In the genomic region with DNA sequence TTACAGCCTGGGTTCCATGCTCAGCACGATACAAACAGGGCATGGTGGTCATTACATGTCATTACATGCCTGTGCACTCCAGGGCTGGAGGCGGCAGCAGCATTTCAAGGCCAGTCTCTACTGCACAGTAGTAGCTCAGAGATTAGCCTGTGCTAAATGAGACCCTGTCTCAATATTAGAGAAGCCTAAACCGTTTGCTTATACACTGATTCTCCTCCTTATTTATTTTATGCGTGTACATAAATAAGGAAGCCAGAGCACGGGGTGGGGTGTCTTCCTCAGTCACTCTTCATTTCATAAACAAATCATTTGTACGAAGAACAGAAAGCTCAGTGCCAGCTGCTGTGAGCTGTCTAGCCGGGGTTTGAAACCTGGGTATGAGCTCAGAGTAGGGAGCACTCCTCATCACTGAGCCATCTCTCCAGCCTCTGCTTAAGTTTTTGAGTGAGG, we compare ENCODE assay signal across 16 mouse cellular contexts.
A peak's percentile ranks its signal among the peaks of the same experiment; 100 is the strongest.
DNase-seq lines count a peak whose midpoint lies in the region; ATAC-seq and TF ChIP-seq lines count a peak whose summit lies in the region.
"Had no signal": no experiment of that assay in that cellular context is flagged by ENCODE, and none has a peak within 500 bp of the region (broad histone marks: within the 10 kb centered on the region; RNA-seq: fewer than 3 reads in every experiment).

No protein-coding gene starts in this region.

- H3K79me2 ChIP-seq in CH12.LX (replicated peaks; ENCODE audit: control insufficient read depth, extremely low read depth, insufficient read depth, poor library complexity, severe bottlenecking), result no peaks in the 10 kb centered on the region

- H3K4me3 ChIP-seq in intestine, embryonic 16.5 days (ENCODE audit: low read length), result no peak overlapping the region
- no peak overlapping the region for H3K4me3 ChIP-seq in intestine, embryonic 15.5 days (replicated peaks)
- no peak overlapping the region for H3K4me3 ChIP-seq in CH12.LX (replicated peaks in 1 of 3; ENCODE audit: low read depth in 2 of 3, low read length in 2 of 3, poor library complexity in 1 of 3)
- H3K4me3 ChIP-seq: embryonic facial prominence, embryonic 13.5 days; kidney, embryonic 15.5 days had no signal

- H3K9ac ChIP-seq in intestine, embryonic 16.5 days (ENCODE audit: low read depth, low read length), result no peak overlapping the region
- H3K9ac ChIP-seq in intestine, embryonic 15.5 days, result no peak overlapping the region
- H3K9ac ChIP-seq in CH12.LX (ENCODE audit: insufficient read depth, low read depth), result no peak overlapping the region
- H3K9ac ChIP-seq: embryonic facial prominence, embryonic 13.5 days; hindbrain, embryonic 14.5 days; kidney, embryonic 15.5 days had no signal

- 0 out of 2 replicates have a peak overlapping the region, but pooled peaks have one; percentile 16 for H3K27ac ChIP-seq in intestine, embryonic 16.5 days (ENCODE audit: low read length)
- no peak overlapping the region for H3K27ac ChIP-seq in intestine, embryonic 15.5 days
- no peak overlapping the region for H3K27ac ChIP-seq in CH12.LX (ENCODE audit: insufficient read depth, low read depth)
- H3K27ac ChIP-seq: embryonic facial prominence, embryonic 13.5 days; hindbrain, embryonic 14.5 days; kidney, embryonic 15.5 days had no signal

- in situ Hi-C loops in CH12.LX (cut with MboI; ENCODE audit: low pct_ligation_motif_present, low pct_unique_long_range_greater_than_20kb, low sequenced_read_pairs), result no loop called here

- dilution Hi-C loops in CH12.LX (cut with MboI; ENCODE audit: extremely low pct_ligation_motif_present, extremely low pct_unique_long_range_greater_than_20kb, low sequenced_read_pairs), result no loop called here

- no peaks in the 10 kb centered on the region for H3K36me3 ChIP-seq in intestine, embryonic 16.5 days (ENCODE audit: control insufficient read depth, insufficient read depth, low read length)
- H3K36me3 ChIP-seq in intestine, embryonic 15.5 days, result no peaks in the 10 kb centered on the region
- peaks cover 9 to 59% of the 10 kb centered on the region in 2 experiments for H3K36me3 ChIP-seq in CH12.LX (replicated peaks in 1 of 2; ENCODE audit: control insufficient read depth in 1 of 2, insufficient read depth in 1 of 2, low read length in 1 of 2)

- ATAC-seq in intestine, embryonic 16.5 days, result peak; percentile 40; the same call in 1 of the 2 replicates
- no peak for ATAC-seq in intestine, embryonic 15.5 days
- peak; percentile 48 for ATAC-seq in granulocyte monocyte progenitor cell, adult 5-6 weeks (replicated peaks; ENCODE audit: poor library complexity, severe bottlenecking)

- no peak for TF ChIP-seq EP300 in CH12.LX (IDR thresholded peaks at IDR 0.05; ENCODE audit: low read length)

- no peak for TF ChIP-seq RAD21 in CH12.LX (IDR thresholded peaks at IDR 0.05; ENCODE audit: low read depth, low read length)

- WGBS in intestine, embryonic 16.5 days, result 42% methylated on average over 7 of the region's 7 CpGs
- WGBS in intestine, embryonic 15.5 days, result 46% methylated on average over 7 of the region's 7 CpGs

- DNase-seq in CH12.LX (ENCODE audit: extremely low read depth), result peak; percentile 24
- peak; percentile 80 for DNase-seq in lung, postnatal 36 days
- no peak for DNase-seq in frontal cortex, postnatal 25 days (ENCODE audit: low spot score in 2 of 2)
- DNase-seq in thymus, adult 18-20 months, result no peak
- no peak for DNase-seq in urinary bladder, postnatal 4 days (ENCODE audit: low spot score in 2 of 2)
- DNase-seq: cerebellum, adult 11-12 months; gastrocnemius, postnatal 14 days; layer of hippocampus, adult 9-11 months; right cerebral cortex, postnatal 25 days; thymus, postnatal 14 days had no signal

- no peaks in the 10 kb centered on the region for H3K9me3 ChIP-seq in intestine, embryonic 16.5 days (ENCODE audit: control insufficient read depth, low read length)
- no peaks in the 10 kb centered on the region for H3K9me3 ChIP-seq in intestine, embryonic 15.5 days
- H3K9me3 ChIP-seq in CH12.LX (replicated peaks; ENCODE audit: low read length), result no peaks in the 10 kb centered on the region
- H3K9me3 ChIP-seq: embryonic facial prominence, embryonic 13.5 days; kidney, embryonic 15.5 days had no signal

- H3K4me2 ChIP-seq in intestine, embryonic 16.5 days (ENCODE audit: low read depth, low read length), result no peak overlapping the region
- H3K4me2 ChIP-seq in intestine, embryonic 15.5 days (replicated peaks), result no peak overlapping the region
- no peak overlapping the region for H3K4me2 ChIP-seq in CH12.LX (ENCODE audit: insufficient read depth, low read depth, poor library complexity, severe bottlenecking)
- H3K4me2 ChIP-seq: embryonic facial prominence, embryonic 13.5 days; hindbrain, embryonic 14.5 days; kidney, embryonic 15.5 days had no signal

- H3K4me1 ChIP-seq in intestine, embryonic 16.5 days (ENCODE audit: control insufficient read depth, insufficient read depth, low read length), result no peaks in the 10 kb centered on the region
- H3K4me1 ChIP-seq in intestine, embryonic 15.5 days (replicated peaks), result 0 out of 2 replicates have a peak, but pooled peaks cover 5% of the 10 kb centered on the region
- peaks cover 0 to 29% of the 10 kb centered on the region in 2 experiments; a peak in 2 of 4 replicates for H3K4me1 ChIP-seq in CH12.LX (ENCODE audit: control insufficient read depth in 1 of 2, insufficient read depth in 2 of 2)

- H3K27me3 ChIP-seq in intestine, embryonic 16.5 days (replicated peaks; ENCODE audit: control insufficient read depth, insufficient read depth, low read length), result no peaks in the 10 kb centered on the region
- no peaks in the 10 kb centered on the region for H3K27me3 ChIP-seq in intestine, embryonic 15.5 days (replicated peaks)
- H3K27me3 ChIP-seq in CH12.LX (replicated peaks), result no peaks in the 10 kb centered on the region
- H3K27me3 ChIP-seq: embryonic facial prominence, embryonic 13.5 days; kidney, embryonic 15.5 days had no signal

- TF ChIP-seq CTCF in CH12.LX (conservative IDR thresholded peaks at IDR 0.05 in 1 of 2, IDR thresholded peaks at IDR 0.05 in 1 of 2; ENCODE audit: low read depth in 2 of 2, low read length in 2 of 2), result no peak

- no peak for TF ChIP-seq POLR2A in CH12.LX (IDR thresholded peaks at IDR 0.05; ENCODE audit: low read depth, low read length)

TF ChIP-seq in CH12.LX, 34 proteins besides CTCF, POLR2A, EP300 and RAD21:
- TF ChIP-seq IRF4 (IDR thresholded peaks at IDR 0.05; ENCODE audit: low read depth, low read length), result no peak
- no peak for TF ChIP-seq NELFE (IDR thresholded peaks at IDR 0.05; ENCODE audit: low read depth, low read length)
- TF ChIP-seq ELF1 (IDR thresholded peaks at IDR 0.05; ENCODE audit: low read depth, low read length), result no peak
- TF ChIP-seq TBP (conservative IDR thresholded peaks at IDR 0.05; ENCODE audit: low read depth, low read length), result no peak
- no peak for TF ChIP-seq ETS1 (conservative IDR thresholded peaks at IDR 0.05; ENCODE audit: low read depth, low read length)
- no peak for TF ChIP-seq USF1 (IDR thresholded peaks at IDR 0.05; ENCODE audit: low read depth, low read length)
- TF ChIP-seq JUN (IDR thresholded peaks at IDR 0.05; ENCODE audit: insufficient read depth, low read depth, low read length), result no peak
- TF ChIP-seq ZKSCAN1 (IDR thresholded peaks at IDR 0.05; ENCODE audit: borderline replicate concordance, low read depth, low read length), result no peak
- TF ChIP-seq MAX (IDR thresholded peaks at IDR 0.05; ENCODE audit: low read length), result no peak
- TF ChIP-seq SMC3 (IDR thresholded peaks at IDR 0.05; ENCODE audit: low read depth, low read length), result no peak
- TF ChIP-seq CHD1 (IDR thresholded peaks at IDR 0.05; ENCODE audit: low read depth, low read length), result no peak

Comparison
In these comparisons a context has a peak if more than half of its experiments do, and no peak if none do; other contexts are left out.
1. DNase-seq: peak in CH12.LX (single experiment) and lung, postnatal 36 days (single experiment); none in frontal cortex, postnatal 25 days (0 of 2), thymus, adult 18-20 months (0 of 2) and urinary bladder, postnatal 4 days (0 of 2).